Mouse (Mus musculus) liver, embryonic 14.5 days (tissue): Measurements from ENCODE around the gene BC055324. TPM values are rescaled to one million over a fixed set of nuclear protein-coding genes. Genes with fewer than 3 reads are reported as not detected.

Source experiments
- ATAC-seq: fragments of 200-750 bp; cut with Nextera tagmentation; 2 replicates; pipeline ENCODE4 v1.8.0; 2017; ENCODE audit warnings: moderate number of reproducible peaks, mild to moderate bottlenecking, moderate library complexity; ENCODE audit not compliant: insufficient read depth
- DNase-seq, 3 experiments: peaks; one replicate each; pipeline ENCODE4 v3.0.0-alpha.2; 2012 to 2013; ENCODE audit warnings: low read depth in 3 of 3, low spot score in 3 of 3
- H3K27ac ChIP-seq: fragments of 300-500 bp; sonication (generic); 2 replicates; pipeline ENCODE4 v1.5.1; 2014; ENCODE audit warnings: moderate library complexity, mild to moderate bottlenecking, control low read depth, inconsistent platforms
- H3K27me3 ChIP-seq: fragments of 300-500 bp; sonication (generic); 2 replicates; pipeline ENCODE4 v1.6.1; 2014; ENCODE audit warnings: mild to moderate bottlenecking, low read length, moderate library complexity; ENCODE audit not compliant: control insufficient read depth, insufficient read depth
- H3K36me3 ChIP-seq: fragments of 300-500 bp; sonication (generic); replicated peaks from 2 replicates; pipeline ENCODE4 v1.6.1; 2014; ENCODE audit warnings: low read depth; ENCODE audit not compliant: control insufficient read depth, insufficient read depth
- H3K4me1 ChIP-seq, 2 experiments: fragments of 200-500 bp in 1 of 2; fragments of 300-500 bp in 1 of 2; sonication (generic) in 1 of 2; replicated peaks; 2 replicates each; pipeline ENCODE4 v1.6.1; 2012 to 2014; ENCODE audit warnings: antibody characterized with exemption in 1 of 2, inconsistent platforms in 1 of 2, low read length in 1 of 2; ENCODE audit not compliant: control insufficient read depth in 2 of 2, insufficient read depth in 2 of 2
- H3K4me2 ChIP-seq: fragments of 300-500 bp; sonication (generic); 2 replicates; pipeline ENCODE4 v1.6.1; 2014; ENCODE audit warnings: low read depth, mild to moderate bottlenecking, control low read depth, moderate library complexity
- H3K4me3 ChIP-seq, 2 experiments: fragments of 200-500 bp in 1 of 2; fragments of 300-500 bp in 1 of 2; sonication (generic) in 1 of 2; 2 replicates each; pipeline ENCODE4 v1.5.1; 2012 to 2014; ENCODE audit warnings: low read depth in 2 of 2, low read length in 2 of 2, mild to moderate bottlenecking in 2 of 2, control low read depth in 1 of 2, inconsistent platforms in 1 of 2, moderate library complexity in 1 of 2; ENCODE audit not compliant: insufficient read depth in 1 of 2
- H3K9ac ChIP-seq: fragments of 300-500 bp; sonication (generic); replicated peaks from 2 replicates; pipeline ENCODE4 v1.6.1; 2014; ENCODE audit warnings: mild to moderate bottlenecking, control low read depth, moderate library complexity
- H3K9me3 ChIP-seq: fragments of 300-500 bp; sonication (generic); 2 replicates; pipeline ENCODE4 v1.6.1; 2016; ENCODE audit warnings: low read length, mixed read lengths; ENCODE audit not compliant: control insufficient read depth
- CTCF ChIP-seq: IDR thresholded peaks from 2 replicates; pipeline ENCODE4 v1.5.1; 2016; ENCODE audit warnings: antibody characterized with exemption, low read depth, control low read depth
- EP300 ChIP-seq: IDR thresholded peaks from 2 replicates; pipeline ENCODE4 v1.6.1; 2016; ENCODE audit warnings: antibody characterized with exemption, low read depth
- WGBS: fragments of 180-500 bp; shearing (Covaris S2); extraction: QIAGEN DNeasy Blood & Tissue Kit; methylation state at CpG from one replicate; pipeline ENCODE4 v1.1.7; 2014; ENCODE audit not compliant: insufficient replicate concordance; 5-methylcytosine and 5-hydroxymethylcytosine counted together
- polyA plus RNA-seq, 2 experiments: library from polyadenylated mRNA; depleted of rRNA in 1 of 2; stranded (reverse) in 1 of 2; unstranded in 1 of 2; fragments of >200 nt; fragmentation: Nextera tagmentation in 1 of 2; extraction: Ambion mirVana in 1 of 2; gene quantifications; 2 replicates each; pipeline versions ENCODE4 v1.2.1 to v1.2.3; 2012 to 2014

Gene BC055324
- polyA plus RNA-seq, 2 experiments: 7.9 to 10.0 TPM

- no peaks in the 10 kb centered on the region for H3K9me3 ChIP-seq
- WGBS: 45% methylated on average over 10 of the region's 10 CpGs
Measured at GRCm38 (mm10) chr1:163964008-163964689, 30.4 kb downstream of the BC055324 start.

GRCm38 (mm10) chr1:163958036-163958435 lies 36.6 kb downstream of the BC055324 start:
- DNase-seq (no peak), ATAC-seq (no peak)
- H3K27me3 ChIP-seq: no peaks in the 10 kb centered on the region
- H3K36me3 ChIP-seq: peaks cover 28% of the 10 kb centered on the region
- no peak overlapping the region for H3K9ac ChIP-seq
- TF ChIP-seq EP300 (no peak), CTCF (no peak)
- H3K4me2 ChIP-seq: no peak overlapping the region
- WGBS: 69% methylated on average over 3 of the region's 3 CpGs
- no peak overlapping the region for H3K27ac ChIP-seq
- no peaks in the 10 kb centered on the region for H3K4me1 ChIP-seq
- H3K4me3 ChIP-seq: no peak overlapping the region
- no peaks in the 10 kb centered on the region for H3K9me3 ChIP-seq

More at GRCm38 (mm10) chr1:163964008-163964689, 30.4 kb downstream of the BC055324 start:
- no peak overlapping the region for H3K4me2 ChIP-seq
- H3K4me3 ChIP-seq: no peak overlapping the region
- H3K36me3 ChIP-seq: peaks cover 14% of the 10 kb centered on the region; the same call in 1 of the 2 replicates
- no peak for DNase-seq
- H3K27me3 ChIP-seq: no peaks in the 10 kb centered on the region
- TF ChIP-seq CTCF (no peak), EP300 (no peak)
- no peak overlapping the region for H3K9ac ChIP-seq
- ATAC-seq: no peak
- no peaks in the 10 kb centered on the region for H3K4me1 ChIP-seq
- H3K27ac ChIP-seq: no peak overlapping the region

DNA sequence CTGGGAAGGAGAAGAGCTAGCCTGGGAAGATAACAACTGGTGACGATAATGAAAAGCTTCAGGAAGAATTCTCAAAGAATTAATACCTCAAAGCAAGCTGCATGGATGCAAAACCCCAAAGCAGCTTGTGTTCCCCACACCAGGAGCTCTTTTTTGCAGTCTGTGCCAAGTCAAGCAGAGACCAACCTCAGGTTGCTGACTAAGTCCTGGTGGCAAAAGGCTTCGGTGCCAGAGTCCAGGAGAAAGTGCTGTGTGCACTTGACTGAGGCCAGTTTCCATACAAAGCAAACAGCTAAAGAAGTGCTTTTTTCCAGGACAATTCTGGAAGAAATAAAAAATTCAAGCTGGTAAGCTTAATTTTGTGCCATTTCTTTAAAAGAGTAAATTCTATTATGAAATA lies 41.2 kb downstream of the BC055324 start:
- ATAC-seq (no peak), DNase-seq (no peak)
- no peaks in the 10 kb centered on the region for H3K9me3 ChIP-seq
- H3K4me2 ChIP-seq: no peak overlapping the region
- H3K27me3 ChIP-seq: no peaks in the 10 kb centered on the region
- H3K27ac ChIP-seq: no peak overlapping the region
- peaks cover 56% of the 10 kb centered on the region for H3K36me3 ChIP-seq
- H3K9ac ChIP-seq: no peak overlapping the region
- TF ChIP-seq CTCF: no peak
- TF ChIP-seq EP300: no peak
- 82% methylated on average over 2 of the region's 2 CpGs for WGBS
- no peaks in the 10 kb centered on the region for H3K4me1 ChIP-seq
- no peak overlapping the region for H3K4me3 ChIP-seq

DNA sequence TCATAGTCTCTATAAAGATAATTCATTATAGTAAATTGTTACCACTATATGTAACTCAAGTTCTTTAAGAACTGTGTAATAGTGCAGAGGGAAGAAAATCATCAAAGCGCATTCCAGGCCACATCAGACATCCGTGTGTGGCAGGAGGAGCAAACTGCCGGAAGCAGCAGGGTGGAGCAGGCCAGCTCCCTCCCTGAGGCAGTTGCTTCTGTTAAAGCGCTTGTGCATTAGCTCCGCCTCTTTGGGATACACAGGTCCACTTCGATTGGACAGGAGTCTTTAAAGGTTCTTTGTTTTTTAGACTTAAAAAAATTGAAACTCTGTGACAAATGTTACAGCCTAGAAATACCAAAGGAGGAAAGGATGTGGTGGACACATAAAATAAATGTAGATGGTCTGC lies 52.5 kb downstream of the BC055324 start:
- H3K4me1 ChIP-seq: no peaks in the 10 kb centered on the region
- no peaks in the 10 kb centered on the region for H3K27me3 ChIP-seq
- H3K27ac ChIP-seq: no peak overlapping the region
- H3K4me3 ChIP-seq: no peak overlapping the region
- 70% methylated on average over 6 of the region's 6 CpGs for WGBS
- no peaks in the 10 kb centered on the region for H3K9me3 ChIP-seq
- DNase-seq (no peak), ATAC-seq (no peak)
- no peak overlapping the region for H3K4me2 ChIP-seq
- TF ChIP-seq EP300 (no peak), CTCF (no peak)
- H3K9ac ChIP-seq: no peak overlapping the region
- H3K36me3 ChIP-seq: peaks cover 49% of the 10 kb centered on the region

GRCm38 (mm10) chr1:163934591-163934990 lies 60.0 kb downstream of the BC055324 start:
- ATAC-seq (no peak), DNase-seq (no peak)
- no peak for TF ChIP-seq CTCF
- TF ChIP-seq EP300: no peak
- peaks cover 5 to 14% of the 10 kb centered on the region in 2 experiments; a peak in 3 of 4 replicates for H3K4me1 ChIP-seq
- 71% methylated on average over 2 of the region's 2 CpGs for WGBS
- H3K27me3 ChIP-seq: no peaks in the 10 kb centered on the region
- no peak overlapping the region for H3K4me3 ChIP-seq
- H3K27ac ChIP-seq: no peak overlapping the region
- H3K9me3 ChIP-seq: no peaks in the 10 kb centered on the region
- H3K36me3 ChIP-seq: peaks cover 37% of the 10 kb centered on the region
- H3K9ac ChIP-seq: no peak overlapping the region
- H3K4me2 ChIP-seq: no peak overlapping the region
